ENCODE assay signal across 23 mouse cellular contexts in the genomic region with DNA sequence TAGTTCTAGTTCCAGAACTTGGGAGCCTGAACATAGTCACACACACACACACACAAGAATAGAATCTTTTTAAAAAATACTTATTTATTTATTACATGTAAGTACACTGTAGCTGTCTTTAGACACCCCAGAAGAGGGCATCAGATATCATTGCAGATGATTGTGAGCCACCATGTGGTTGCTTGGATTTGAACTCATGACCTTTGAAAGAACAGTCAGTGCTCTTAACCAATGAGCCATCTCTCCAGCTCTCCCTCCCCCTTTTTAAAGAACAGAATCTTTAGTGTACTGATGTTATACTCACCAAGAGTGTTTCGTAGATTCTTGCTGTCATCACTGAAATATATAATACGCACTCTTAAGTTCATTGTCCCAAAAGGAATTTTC. TPM values are rescaled to one million over a fixed set of nuclear protein-coding genes. Genes with fewer than 3 reads are reported as not detected.
A peak's percentile ranks its signal among the peaks of the same experiment; 100 is the strongest.
DNase-seq lines count a peak whose midpoint lies in the region; ATAC-seq and TF ChIP-seq lines count a peak whose summit lies in the region.
"Had no signal": no experiment of that assay in that cellular context is flagged by ENCODE, and none has a peak within 500 bp of the region (broad histone marks: within the 10 kb centered on the region; RNA-seq: fewer than 3 reads in every experiment).

No protein-coding gene starts in this region.

- no peak for DNase-seq in kidney, postnatal 0 days (ENCODE audit: low spot score)
- no peak for DNase-seq in kidney, adult 2 months
- DNase-seq in liver, result peak; percentile 52
- DNase-seq in liver, embryonic 13.5 days, result no peak
- DNase-seq in liver, postnatal 0 days, result no peak
- no peak for DNase-seq in testis, postnatal 14 days (ENCODE audit: low spot score)
- no peak for DNase-seq in heart, postnatal 14 days
- DNase-seq: adrenal gland, postnatal 10 days; cerebellum, adult 11-12 months; cerebellum, adult 9-10 months; cerebellum, postnatal 25 days; forebrain, postnatal 0 days; gastrocnemius, postnatal 25 days; heart, postnatal 10 days had no signal

- no peaks in the 10 kb centered on the region for H3K36me3 ChIP-seq in kidney, postnatal 0 days (ENCODE audit: insufficient read depth, low read length)
- no peaks in the 10 kb centered on the region for H3K36me3 ChIP-seq in kidney, adult 2 months (ENCODE audit: control insufficient read depth, insufficient read depth, low read length)
- peaks cover 37% of the 10 kb centered on the region for H3K36me3 ChIP-seq in liver, embryonic 13.5 days
- H3K36me3 ChIP-seq in liver, postnatal 0 days (replicated peaks; ENCODE audit: insufficient read depth, low read length), result 0 out of 2 replicates have a peak, but pooled peaks cover 2% of the 10 kb centered on the region
- H3K36me3 ChIP-seq: embryonic facial prominence, embryonic 12.5 days; hindbrain, embryonic 10.5 days had no signal

- no peak overlapping the region for H3K9ac ChIP-seq in kidney, postnatal 0 days (ENCODE audit: low read depth, low read length)
- H3K9ac ChIP-seq in liver, embryonic 13.5 days, result peak overlapping the region; percentile 80
- peak overlapping the region; percentile 35; the same call in 1 of the 2 replicates for H3K9ac ChIP-seq in liver, postnatal 0 days (replicated peaks)
- H3K9ac ChIP-seq: embryonic facial prominence, embryonic 12.5 days; forebrain, embryonic 13.5 days; forebrain, postnatal 0 days; hindbrain, embryonic 14.5 days had no signal

- 89% methylated on average over 2 of the region's 2 CpGs for WGBS in kidney, postnatal 0 days
- WGBS in kidney, adult 2 months, result 98% methylated on average over 2 of the region's 2 CpGs
- WGBS in liver, embryonic 13.5 days (ENCODE audit: insufficient replicate concordance), result 87% methylated on average over 2 of the region's 2 CpGs
- 89% methylated on average over 2 of the region's 2 CpGs for WGBS in liver, postnatal 0 days (ENCODE audit: insufficient replicate concordance)

- no peak overlapping the region for H3K27ac ChIP-seq in kidney, postnatal 0 days
- H3K27ac ChIP-seq in kidney, adult 2 months (ENCODE audit: insufficient read depth, low read depth, low read length), result no peak overlapping the region
- peak overlapping the region; percentile 97 for H3K27ac ChIP-seq in liver, embryonic 13.5 days
- H3K27ac ChIP-seq in liver, postnatal 0 days (ENCODE audit: low read depth), result peak overlapping the region; percentile 66
- H3K27ac ChIP-seq: embryonic facial prominence, embryonic 12.5 days; forebrain, embryonic 13.5 days; hindbrain, embryonic 10.5 days; hindbrain, embryonic 14.5 days had no signal

- intact Hi-C loops in heart, postnatal 14 days (cut with DNase I), result no loop called here

- TF ChIP-seq POLR2A in kidney, adult 2 months (IDR thresholded peaks at IDR 0.05; ENCODE audit: low read depth, low read length), result no peak

- no peak overlapping the region for H3K4me3 ChIP-seq in kidney, postnatal 0 days (replicated peaks; ENCODE audit: low read depth, low read length)
- H3K4me3 ChIP-seq in kidney, adult 2 months (ENCODE audit: insufficient read depth, low read depth, low read length), result no peak overlapping the region
- H3K4me3 ChIP-seq in liver, embryonic 13.5 days (replicated peaks), result peak overlapping the region; percentile 63
- peak overlapping the region; percentile 43; the same call in 1 of the 2 replicates for H3K4me3 ChIP-seq in liver, postnatal 0 days (ENCODE audit: low read depth, low read length)
- H3K4me3 ChIP-seq: embryonic facial prominence, embryonic 12.5 days; forebrain, embryonic 13.5 days; hindbrain, embryonic 10.5 days had no signal

- H3K4me2 ChIP-seq in kidney, postnatal 0 days (ENCODE audit: low read length), result no peak overlapping the region
- peak overlapping the region; percentile 45 for H3K4me2 ChIP-seq in liver, embryonic 13.5 days
- H3K4me2 ChIP-seq in liver, postnatal 0 days (ENCODE audit: low read depth, low read length), result peak overlapping the region; percentile 44
- H3K4me2 ChIP-seq: embryonic facial prominence, embryonic 12.5 days; forebrain, embryonic 13.5 days; hindbrain, embryonic 14.5 days had no signal

- peak; percentile 9 for TF ChIP-seq CTCF in kidney, postnatal 0 days (IDR thresholded peaks at IDR 0.05; ENCODE audit: low read depth)
- no peak for TF ChIP-seq CTCF in kidney, adult 2 months (conservative IDR thresholded peaks at IDR 0.05; ENCODE audit: insufficient read depth, insufficient read length, low read depth, low read length)
- peak; percentile 17; the same call in 1 of the 2 replicates for TF ChIP-seq CTCF in liver, postnatal 0 days (IDR thresholded peaks at IDR 0.05; ENCODE audit: low read depth)

- ATAC-seq in kidney, postnatal 0 days (replicated peaks; ENCODE audit: low FRiP score, low read depth), result no peak
- ATAC-seq in liver, embryonic 13.5 days (ENCODE audit: low read depth), result no peak
- ATAC-seq in liver, postnatal 0 days, result peak; percentile 1
- ATAC-seq: forebrain, embryonic 13.5 days; forebrain, postnatal 0 days had no signal

- no peaks in the 10 kb centered on the region for H3K4me1 ChIP-seq in kidney, postnatal 0 days (replicated peaks; ENCODE audit: insufficient read depth, low read length)
- no peaks in the 10 kb centered on the region for H3K4me1 ChIP-seq in kidney, adult 2 months (ENCODE audit: control insufficient read depth, insufficient read depth, low read length)
- peaks cover 51% of the 10 kb centered on the region for H3K4me1 ChIP-seq in liver, embryonic 13.5 days (replicated peaks)
- peaks cover 10% of the 10 kb centered on the region for H3K4me1 ChIP-seq in liver, postnatal 0 days (ENCODE audit: insufficient read depth)
- H3K4me1 ChIP-seq: embryonic facial prominence, embryonic 12.5 days; hindbrain, embryonic 10.5 days had no signal

- no peaks in the 10 kb centered on the region for H3K9me3 ChIP-seq in kidney, postnatal 0 days (replicated peaks; ENCODE audit: low read length)
- H3K9me3 ChIP-seq in liver, embryonic 13.5 days (replicated peaks), result no peaks in the 10 kb centered on the region
- no peaks in the 10 kb centered on the region for H3K9me3 ChIP-seq in liver, postnatal 0 days (ENCODE audit: low read length)
- H3K9me3 ChIP-seq: embryonic facial prominence, embryonic 12.5 days; forebrain, embryonic 13.5 days; hindbrain, embryonic 10.5 days had no signal

- no peak for TF ChIP-seq EP300 in liver, postnatal 0 days (IDR thresholded peaks at IDR 0.05; ENCODE audit: low read depth)

- no peaks in the 10 kb centered on the region for H3K27me3 ChIP-seq in kidney, postnatal 0 days (ENCODE audit: insufficient read depth, low read length)
- no peaks in the 10 kb centered on the region for H3K27me3 ChIP-seq in kidney, adult 2 months (replicated peaks; ENCODE audit: control insufficient read depth, insufficient read depth, low read length)
- peaks cover 30% of the 10 kb centered on the region for H3K27me3 ChIP-seq in liver, embryonic 13.5 days
- H3K27me3 ChIP-seq in liver, postnatal 0 days (ENCODE audit: insufficient read depth, low read length), result no peaks in the 10 kb centered on the region

RNA-seq across cellular contexts. Expression of gene Hbq1a, which starts 1.3 kb away (rescaled TPM):
- polyA plus RNA-seq in kidney, postnatal 0 days (2015; fragmentation: Nextera tagmentation; extraction: Ambion mirVana), result 0.37 TPM in 1 of 2 replicates, not detected in the other
- polyA plus RNA-seq in kidney, adult 2 months (2012; rRNA removed), result 0.18 and 0.45 TPM in 2 replicates
- 5.6 and 6.1 TPM in 2 replicates for polyA plus RNA-seq in liver, embryonic 13.5 days (2015; fragmentation: Nextera tagmentation; extraction: Ambion mirVana)
- polyA plus RNA-seq in liver, postnatal 0 days (2015; fragmentation: Nextera tagmentation; extraction: Ambion mirVana), result 3.0 and 4.4 TPM in 2 replicates
- total RNA-seq in heart, postnatal 14 days (2021), result 1 to 10 TPM; 1.7 to 2.0 TPM
- total RNA-seq: adrenal gland, postnatal 10 days; ES-E14; gastrocnemius, adult 18-20 months; gastrocnemius, postnatal 25 days; granulocyte monocyte progenitor cell, adult 5-6 weeks; heart, postnatal 10 days had no signal
- polyA plus RNA-seq: embryonic facial prominence, embryonic 12.5 days; hindbrain, embryonic 10.5 days had no signal

RNA-seq across cellular contexts. Expression of gene Hba-a2, which starts 2.2 kb away (rescaled TPM):
- polyA plus RNA-seq in kidney, postnatal 0 days (2015; fragmentation: Nextera tagmentation; extraction: Ambion mirVana), result 2,400 and 2,472 TPM in 2 replicates
- polyA plus RNA-seq in kidney, adult 2 months (2012; rRNA removed), result 4,083 and 5,122 TPM in 2 replicates
- 140,141 and 155,581 TPM in 2 replicates for polyA plus RNA-seq in liver, embryonic 13.5 days (2015; fragmentation: Nextera tagmentation; extraction: Ambion mirVana)
- polyA plus RNA-seq in liver, postnatal 0 days (2015; fragmentation: Nextera tagmentation; extraction: Ambion mirVana), result 64,656 and 66,091 TPM in 2 replicates
- over 10,000 TPM; 17,559 to 24,540 TPM for total RNA-seq in heart, postnatal 14 days (2021)

RNA-seq across cellular contexts. Expression of gene Hbq1b, which starts 11.8 kb away (rescaled TPM):
- 0.87 and 0.92 TPM in 2 replicates for polyA plus RNA-seq in kidney, postnatal 0 days (2015; fragmentation: Nextera tagmentation; extraction: Ambion mirVana)
- 0.22 and 0.34 TPM in 2 replicates for polyA plus RNA-seq in kidney, adult 2 months (2012; rRNA removed)
- polyA plus RNA-seq in liver, embryonic 13.5 days (2015; fragmentation: Nextera tagmentation; extraction: Ambion mirVana), result 111 and 141 TPM in 2 replicates
- polyA plus RNA-seq in liver, postnatal 0 days (2015; fragmentation: Nextera tagmentation; extraction: Ambion mirVana), result 70.9 and 75.1 TPM in 2 replicates
- 1 to 10 TPM; 2.9 TPM for total RNA-seq in heart, postnatal 14 days (2021)
- total RNA-seq: gastrocnemius, adult 18-20 months; gastrocnemius, postnatal 25 days; granulocyte monocyte progenitor cell, adult 5-6 weeks had no signal

RNA-seq across cellular contexts. Expression of gene Hba-a1, which starts 15.2 kb away (rescaled TPM):
- polyA plus RNA-seq in kidney, postnatal 0 days (2015; fragmentation: Nextera tagmentation; extraction: Ambion mirVana), result 1,023 and 1,027 TPM in 2 replicates
- 1,733 and 2,108 TPM in 2 replicates for polyA plus RNA-seq in kidney, adult 2 months (2012; rRNA removed)
- 56,818 and 64,288 TPM in 2 replicates for polyA plus RNA-seq in liver, embryonic 13.5 days (2015; fragmentation: Nextera tagmentation; extraction: Ambion mirVana)
- polyA plus RNA-seq in liver, postnatal 0 days (2015; fragmentation: Nextera tagmentation; extraction: Ambion mirVana), result 32,136 and 32,798 TPM in 2 replicates
- over 10,000 TPM; 19,140 to 26,056 TPM for total RNA-seq in heart, postnatal 14 days (2021)
- total RNA-seq: ES-E14 had no signal

RNA-seq across cellular contexts. Expression of gene Hba-x, which starts 22.3 kb away (rescaled TPM):
- polyA plus RNA-seq in kidney, postnatal 0 days (2015; fragmentation: Nextera tagmentation; extraction: Ambion mirVana), result 0.36 and 0.43 TPM in 2 replicates
- polyA plus RNA-seq in kidney, adult 2 months (2012; rRNA removed), result not detected in 2 replicates
- 289 and 430 TPM in 2 replicates for polyA plus RNA-seq in liver, embryonic 13.5 days (2015; fragmentation: Nextera tagmentation; extraction: Ambion mirVana)
- 5.6 and 6.3 TPM in 2 replicates for polyA plus RNA-seq in liver, postnatal 0 days (2015; fragmentation: Nextera tagmentation; extraction: Ambion mirVana)
- total RNA-seq in heart, postnatal 14 days (2021), result not detected
- total RNA-seq: adrenal gland, postnatal 10 days; adrenal gland, postnatal 4 days; ES-E14; forebrain, postnatal 0 days; gastrocnemius, adult 18-20 months; gastrocnemius, postnatal 25 days; granulocyte monocyte progenitor cell, adult 5-6 weeks; heart, adult 8-10 months; heart, postnatal 10 days had no signal
- polyA plus RNA-seq: forebrain, postnatal 0 days had no signal

Comparison
In these comparisons a context has a peak if more than half of its experiments do, and no peak if none do; other contexts are left out.
1. H3K27ac ChIP-seq: peak in liver, embryonic 13.5 days (single experiment) and liver, postnatal 0 days (single experiment); none in kidney, postnatal 0 days (single experiment) and kidney, adult 2 months (single experiment).
2. H3K4me3 ChIP-seq: peak in liver, embryonic 13.5 days (single experiment) and liver, postnatal 0 days (single experiment); none in kidney, postnatal 0 days (single experiment) and kidney, adult 2 months (single experiment).
3. RNA of gene Hba-a2, which starts 2.2 kb away (polyA plus RNA-seq): 140,141 to 155,581 TPM in liver, embryonic 13.5 days and 64,656 to 66,091 TPM in liver, postnatal 0 days; 4,083 to 5,122 TPM in kidney, adult 2 months and 2,400 to 2,472 TPM in kidney, postnatal 0 days; every median in the first group is over 10 times any median in the second.
4. RNA of gene Hbq1b, which starts 11.8 kb away (polyA plus RNA-seq): 111 to 141 TPM in liver, embryonic 13.5 days and 70.9 to 75.1 TPM in liver, postnatal 0 days; 0.87 to 0.92 TPM in kidney, postnatal 0 days and 0.22 to 0.34 TPM in kidney, adult 2 months; every median in the first group is over 10 times any median in the second.